Comparison of ENCODE assay signal across 25 mouse cellular contexts in the genomic region with DNA sequence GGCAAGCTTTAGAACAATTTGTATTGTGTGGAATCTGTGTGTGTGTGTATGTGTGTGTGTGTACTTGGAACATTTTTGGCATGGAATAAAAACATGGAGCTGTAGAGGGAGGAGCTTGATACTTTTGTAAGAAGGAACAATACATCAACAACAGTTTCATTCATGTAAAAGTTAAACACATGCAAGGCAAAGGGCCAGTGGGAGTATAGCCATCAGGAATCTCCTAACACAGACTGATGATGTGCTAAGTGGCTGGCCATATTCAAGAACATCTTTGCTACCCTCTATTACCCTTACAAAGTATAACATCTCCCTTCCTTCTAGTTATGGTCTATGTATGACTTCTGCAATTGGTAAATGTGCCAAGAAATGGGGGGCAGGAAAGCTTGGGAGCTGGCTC.
"Had no signal": no experiment of that assay in that cellular context is flagged by ENCODE, and none has a peak within 500 bp of the region (broad histone marks: within the 10 kb centered on the region; RNA-seq: fewer than 3 reads in every experiment).

No protein-coding gene starts in this region.

- H3K9me3 ChIP-seq: heart, embryonic 13.5 days; heart, embryonic 15.5 days; hindbrain, embryonic 13.5 days; hindbrain, embryonic 15.5 days; kidney, embryonic 15.5 days; limb, embryonic 13.5 days had no signal

- H3K27ac ChIP-seq: heart, adult 2 months; heart, embryonic 13.5 days; heart, embryonic 15.5 days; hindbrain, embryonic 13.5 days; hindbrain, embryonic 15.5 days; hindbrain, postnatal 0 days; kidney, embryonic 15.5 days; kidney, postnatal 0 days; limb, embryonic 13.5 days had no signal

- H3K4me3 ChIP-seq: heart, adult 2 months; heart, embryonic 13.5 days; heart, embryonic 15.5 days; hindbrain, embryonic 13.5 days; hindbrain, embryonic 15.5 days; kidney, embryonic 15.5 days; limb, embryonic 13.5 days had no signal

- H3K36me3 ChIP-seq: heart, embryonic 13.5 days; heart, embryonic 15.5 days; hindbrain, embryonic 13.5 days; hindbrain, embryonic 15.5 days; kidney, embryonic 15.5 days; limb, embryonic 13.5 days had no signal

- H3K4me2 ChIP-seq: heart, embryonic 11.5 days; heart, embryonic 13.5 days; heart, embryonic 15.5 days; hindbrain, embryonic 13.5 days; hindbrain, embryonic 15.5 days; kidney, embryonic 15.5 days; limb, embryonic 13.5 days had no signal

- ATAC-seq: forebrain, postnatal 0 days; hindbrain, postnatal 0 days; intestine, embryonic 16.5 days had no signal

- H3K27me3 ChIP-seq: heart, embryonic 13.5 days; heart, embryonic 15.5 days; hindbrain, embryonic 13.5 days; hindbrain, embryonic 15.5 days; kidney, embryonic 15.5 days; limb, embryonic 13.5 days had no signal

- DNase-seq: forebrain, postnatal 0 days; gastrocnemius, postnatal 14 days; gastrocnemius, postnatal 36 days; heart, adult 11 months; heart, adult 2 months; heart, postnatal 14 days; heart, postnatal 36 days; kidney, adult 11 months; kidney, adult 2 months; kidney, adult 9 months; kidney, postnatal 14 days; kidney, postnatal 36 days; layer of hippocampus, adult 9-11 months; layer of hippocampus, postnatal 36 days; left cerebral cortex, postnatal 4 days had no signal

- H3K9ac ChIP-seq: forebrain, postnatal 0 days; heart, embryonic 13.5 days; heart, embryonic 15.5 days; hindbrain, embryonic 13.5 days; hindbrain, embryonic 15.5 days; kidney, embryonic 15.5 days; limb, embryonic 13.5 days had no signal
